Mouse (Mus musculus): ENCODE measurements around the gene Gm8947. TPM values are rescaled to one million over a fixed set of nuclear protein-coding genes. Genes with fewer than 3 reads are reported as not detected.

Gene Gm8947
- total RNA-seq, 2 experiments from 2014 or later, result not detected

DNA sequence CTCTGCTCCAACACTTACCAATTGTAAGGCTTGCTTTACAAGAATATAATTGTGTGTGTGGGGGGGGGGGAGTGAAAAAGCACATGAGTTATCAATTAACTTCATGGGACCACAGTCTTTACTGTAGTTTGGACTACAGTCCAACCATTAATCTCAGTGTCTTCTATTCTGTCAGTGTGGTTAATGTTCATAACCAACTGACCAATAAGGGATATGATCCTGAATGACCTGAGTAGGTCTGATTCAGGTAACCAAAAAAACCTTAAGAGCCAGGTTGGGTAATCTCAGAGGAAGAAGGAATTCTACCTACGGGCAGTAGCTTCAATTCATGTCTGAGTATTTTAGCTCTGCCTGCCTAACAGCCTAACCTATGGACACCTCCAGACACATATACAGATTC is 32.4 kb downstream of the Gm8947 start:
- no peak for DNase-seq

DNA sequence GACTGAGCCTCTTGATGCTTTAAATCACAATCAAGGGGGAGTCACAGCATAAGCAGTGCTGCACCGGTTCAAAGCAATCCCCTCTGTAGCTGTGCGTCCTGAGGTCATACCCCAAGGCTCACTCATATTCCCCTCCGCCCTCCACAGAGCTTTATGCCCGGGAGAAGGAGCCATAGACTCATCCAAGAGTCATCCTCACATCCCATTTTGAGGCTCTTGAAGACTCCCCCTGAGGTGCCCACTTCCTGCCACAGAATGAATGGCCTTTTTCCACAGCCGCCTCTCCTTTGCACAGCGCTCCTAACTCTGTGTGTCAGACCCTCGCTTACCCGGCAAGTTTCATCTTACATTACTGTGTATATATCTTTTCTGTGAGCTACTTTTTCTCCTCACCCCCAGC is 35.3 kb downstream of the Gm8947 start:
- no peak for DNase-seq

DNA sequence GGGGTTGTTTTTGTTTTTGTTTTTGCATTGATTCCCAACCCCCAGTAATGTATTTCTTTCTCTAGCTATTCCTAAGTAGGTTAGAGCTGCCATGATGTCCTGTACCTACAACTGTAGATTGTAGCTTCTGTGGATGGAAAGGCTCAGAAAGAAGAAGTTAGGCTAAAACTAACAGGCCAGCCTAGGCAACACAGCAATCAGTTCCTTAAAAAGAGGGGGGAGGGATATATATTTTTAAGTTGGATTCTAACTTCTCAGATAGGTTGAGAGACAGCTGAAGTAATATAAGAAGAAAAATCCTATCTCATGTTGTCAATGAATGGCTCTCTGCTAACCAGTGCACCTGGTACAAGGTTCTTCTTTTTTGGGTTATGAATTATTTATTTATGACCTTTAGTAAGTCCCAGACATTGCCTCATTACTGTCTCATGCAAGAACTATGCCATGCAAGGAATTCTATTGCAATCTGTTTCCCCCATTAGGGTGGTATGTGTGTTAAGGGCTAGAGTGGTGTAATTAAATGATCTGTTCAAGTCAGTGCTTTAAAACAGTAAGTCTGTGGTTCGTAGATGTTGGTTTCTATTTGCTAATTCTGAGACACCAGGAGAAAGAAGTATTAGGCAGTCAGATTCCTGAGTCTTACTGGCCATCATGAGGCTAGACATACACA is 36.3 kb downstream of the Gm8947 start:
- no peak for DNase-seq

DNA sequence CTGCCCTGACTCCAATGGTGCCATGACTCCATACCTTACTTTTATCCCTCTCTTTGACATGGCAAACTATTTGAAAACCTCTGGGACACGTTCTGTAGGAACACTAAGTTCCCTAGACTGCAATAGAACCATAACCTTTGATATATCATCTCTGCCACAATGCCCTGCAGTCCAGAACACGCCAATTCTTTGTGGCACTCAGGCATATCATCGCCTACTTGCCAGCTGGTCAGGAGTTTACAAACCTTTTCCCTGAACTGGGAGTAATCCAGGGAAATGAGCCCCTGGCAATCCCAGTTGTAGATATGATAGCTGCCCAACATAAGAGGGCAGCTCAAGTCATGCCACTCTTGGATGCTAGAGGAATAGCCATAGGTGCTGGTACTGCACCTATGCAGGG is 40.2 kb downstream of the Gm8947 start:
- no peak for DNase-seq

DNA sequence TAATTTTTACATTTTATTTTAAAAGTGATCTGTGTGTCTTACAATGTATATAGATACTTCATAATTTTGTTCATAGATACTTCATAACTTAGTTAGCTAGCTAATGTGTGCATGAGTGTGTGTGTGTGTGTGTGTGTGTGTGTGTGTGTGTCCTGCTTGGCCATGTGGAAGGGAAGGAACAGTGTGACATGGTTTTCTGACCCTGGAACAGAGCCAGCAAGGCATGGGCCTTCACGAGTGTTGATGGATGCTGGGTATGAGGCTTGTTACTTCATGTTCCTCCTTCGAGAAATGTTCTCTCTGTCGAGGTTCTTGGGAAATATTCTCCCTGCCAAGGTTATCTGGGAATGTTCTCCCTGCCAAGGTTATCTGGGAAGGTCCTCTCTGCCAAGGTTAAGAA is 41.6 kb downstream of the Gm8947 start:
- no peak for DNase-seq

DNA sequence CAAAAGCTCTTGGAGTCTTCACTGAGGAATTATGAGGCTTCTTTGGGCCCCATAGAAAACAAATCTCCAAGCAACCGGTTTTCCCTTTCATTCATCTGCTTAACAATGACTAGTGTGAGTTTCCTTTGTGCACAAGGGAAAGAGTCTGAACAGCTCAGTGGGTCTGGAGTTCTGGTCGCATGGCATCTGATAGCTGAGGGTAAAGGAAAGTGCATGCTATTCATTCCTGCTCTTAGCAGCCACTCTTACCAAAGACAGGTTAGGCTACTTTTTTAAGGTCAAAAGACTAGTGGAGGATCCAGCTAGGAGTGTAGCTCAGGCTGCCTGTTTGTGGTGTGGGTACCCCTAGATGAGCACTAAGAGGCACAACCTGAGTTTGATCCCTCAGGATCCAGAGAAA is 43.4 kb downstream of the Gm8947 start:
- DNase-seq, result no peak

DNA sequence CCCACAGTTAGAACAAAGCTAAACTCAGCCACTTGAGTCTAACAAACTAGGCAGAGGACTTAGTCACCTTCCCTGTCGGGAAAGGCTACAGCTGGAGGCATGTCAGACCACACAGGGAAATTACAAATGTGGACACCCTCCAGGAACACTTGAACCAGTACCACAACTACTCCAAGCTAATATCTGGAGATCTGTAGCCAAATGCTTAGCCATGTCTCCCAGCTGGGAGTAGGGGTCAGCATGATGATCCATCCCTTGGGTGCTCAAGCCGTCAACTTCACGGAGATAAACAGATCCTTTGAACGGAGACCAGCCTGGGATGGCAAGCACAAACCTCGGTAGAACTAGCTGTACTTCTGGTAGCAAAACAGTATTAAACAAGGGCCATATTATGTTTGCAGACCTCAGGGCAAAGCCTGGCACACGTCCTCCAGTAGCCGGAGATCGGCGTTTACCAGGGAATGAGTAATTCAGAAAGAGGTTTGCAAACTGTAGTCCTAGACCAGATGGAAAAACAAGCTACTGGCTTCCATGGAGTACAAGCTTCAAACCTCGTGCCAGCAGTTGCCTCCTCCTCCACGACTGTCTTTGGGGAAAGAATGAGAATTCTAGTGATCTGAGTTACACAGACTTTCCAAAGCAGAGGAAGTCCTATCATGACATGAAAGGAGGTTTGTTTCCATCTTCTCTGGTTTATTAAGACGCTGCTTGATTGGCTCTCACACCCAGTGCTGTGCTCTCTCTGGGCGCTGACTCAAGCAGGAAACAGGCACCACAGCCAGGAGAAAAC is 44.2 kb downstream of the Gm8947 start:
- peak; percentile 73 to 82 for DNase-seq

DNA sequence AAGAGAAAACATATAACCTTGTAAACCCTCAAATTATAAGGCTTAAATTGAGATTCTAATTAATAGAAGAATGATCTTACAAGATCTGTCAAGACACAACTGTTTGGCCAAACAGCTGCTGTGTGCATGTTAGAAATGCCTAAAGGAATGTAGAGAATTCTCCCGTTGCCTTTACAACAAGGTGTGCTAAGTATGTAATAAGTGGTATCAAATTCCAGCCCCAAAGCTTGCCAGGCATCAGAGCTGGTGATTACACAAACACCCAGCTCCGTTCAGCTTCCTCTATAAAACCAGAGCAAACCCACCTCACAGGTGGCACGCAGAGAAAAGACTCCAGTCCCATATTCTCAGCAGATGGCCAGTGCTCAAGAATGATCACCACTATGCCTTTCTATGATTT is 45.6 kb downstream of the Gm8947 start:
- DNase-seq, result no peak

DNA sequence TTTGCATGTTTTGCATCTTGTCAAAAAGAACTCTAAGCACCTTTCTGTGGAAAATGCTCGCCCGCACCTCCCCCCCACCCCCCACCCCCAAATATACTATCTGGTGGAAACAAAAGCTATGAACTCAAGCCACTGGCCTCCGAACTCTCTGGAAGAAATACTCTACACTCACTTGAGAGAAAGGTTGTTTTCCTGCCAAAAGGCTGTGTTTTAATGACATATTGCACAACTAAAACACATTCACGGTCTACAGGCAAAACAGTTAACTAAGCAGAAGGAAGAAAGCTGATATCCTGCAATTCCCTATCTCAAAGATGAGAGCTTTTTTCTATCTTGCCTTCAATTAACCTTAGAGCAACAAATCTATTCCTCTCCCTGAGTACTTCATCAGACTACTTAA is 51.2 kb downstream of the Gm8947 start:
- no peak for DNase-seq

Other genes with a start within 250 kb of the Gm8947 start
- gene Hmcn1, start 198.9 kb upstream of the Gm8947 start, total RNA-seq (2021), result 10 to 100 TPM; 14.7 to 15.8 TPM
- 1 to 10 TPM; 1.0 to 1.1 TPM for gene Gm47985, start 9.8 kb upstream of the Gm8947 start, total RNA-seq (2021)
- not detected for gene Gm47995, start 6.1 kb downstream of the Gm8947 start, total RNA-seq (2021)
- gene 3110040M04Rik, start 11.7 kb downstream of the Gm8947 start, total RNA-seq (2021), result not detected
- gene Gm47996, start 17.8 kb downstream of the Gm8947 start, total RNA-seq (2021), result not detected
- 100 to 1,000 TPM; 867 to 929 TPM for gene Ivns1abp, start 152.1 kb downstream of the Gm8947 start, total RNA-seq (2021)
- gene Swt1, start 236.1 kb downstream of the Gm8947 start, total RNA-seq (2021), result 1 to 10 TPM; 7.8 to 8.7 TPM
- 10 to 100 TPM; 22.8 to 23.1 TPM for gene Trmt1l, start 236.2 kb downstream of the Gm8947 start, total RNA-seq (2021)